Mouse (Mus musculus): ENCODE data around the gene Morn4.
A peak's percentile ranks its signal among the peaks of the same experiment; 100 is the strongest.

Morn4 gene

GRCm38 (mm10) chr19:42086166-42086565 lies at the start of gene Morn4:
Morn4 (minus strand) TSS chr19:42086357.
- peak; percentile 83 for DNase-seq (ENCODE audit: low spot score)

- no peak for DNase-seq (ENCODE audit: low spot score)
Observed at GRCm38 (mm10) chr19:42135070-42135469, 48.9 kb upstream of the Morn4 start.

GRCm38 (mm10) chr19:42131101-42131500 lies 44.9 kb upstream of the Morn4 start:
- no peak for DNase-seq (ENCODE audit: low spot score)

GRCm38 (mm10) chr19:42130294-42130606 lies 44.1 kb upstream of the Morn4 start:
- no peak for DNase-seq (ENCODE audit: low spot score)

- no peak for DNase-seq (ENCODE audit: low spot score)
Observed at GRCm38 (mm10) chr19:42129509-42130293, 43.5 kb upstream of the Morn4 start.

- peak; percentile 92 for DNase-seq (ENCODE audit: low spot score)
Observed at GRCm38 (mm10) chr19:42128787-42129508, 42.8 kb upstream of the Morn4 start, which contains the start of gene Avpi1. Avpi1 (minus strand) TSS chr19:42129059.

- DNase-seq (ENCODE audit: low spot score): no peak
Observed at GRCm38 (mm10) chr19:42128052-42128740, 42.0 kb upstream of the Morn4 start.

GRCm38 (mm10) chr19:42127024-42127423 lies 40.9 kb upstream of the Morn4 start:
- DNase-seq (ENCODE audit: low spot score): no peak

GRCm38 (mm10) chr19:42126219-42126605 lies 40.1 kb upstream of the Morn4 start:
- DNase-seq (ENCODE audit: low spot score): no peak

- DNase-seq (ENCODE audit: low spot score): no peak
Observed at GRCm38 (mm10) chr19:42125501-42126218, 39.5 kb upstream of the Morn4 start.

- DNase-seq (ENCODE audit: low spot score): no peak
Observed at GRCm38 (mm10) chr19:42124684-42125083, 38.5 kb upstream of the Morn4 start.

- no peak for DNase-seq (ENCODE audit: low spot score)
Observed at GRCm38 (mm10) chr19:42120451-42120850, 34.3 kb upstream of the Morn4 start.

GRCm38 (mm10) chr19:42118596-42118995 lies 32.4 kb upstream of the Morn4 start:
- DNase-seq (ENCODE audit: low spot score): no peak

- no peak for DNase-seq (ENCODE audit: low spot score)
Observed at GRCm38 (mm10) chr19:42118142-42118541, 32.0 kb upstream of the Morn4 start.

- DNase-seq (ENCODE audit: low spot score): no peak
Observed at GRCm38 (mm10) chr19:42115783-42116335, 29.7 kb upstream of the Morn4 start.

GRCm38 (mm10) chr19:42104681-42105080 lies 18.5 kb upstream of the Morn4 start:
- no peak for DNase-seq (ENCODE audit: low spot score)

- no peak for DNase-seq (ENCODE audit: low spot score)
Observed at GRCm38 (mm10) chr19:42099406-42099805, 13.2 kb upstream of the Morn4 start.

GRCm38 (mm10) chr19:42090637-42091141 lies 4.5 kb upstream of the Morn4 start:
- DNase-seq (ENCODE audit: low spot score): peak; percentile 29

GRCm38 (mm10) chr19:42089748-42090595 lies 3.8 kb upstream of the Morn4 start, which contains the start of gene Pi4k2a:
Pi4k2a (plus strand) TSS chr19:42090470.
- DNase-seq (ENCODE audit: low spot score): peak; percentile 100

GRCm38 (mm10) chr19:42089103-42089747 lies 3.1 kb upstream of the Morn4 start:
- DNase-seq (ENCODE audit: low spot score): peak; percentile 39

Measured in c-Kit-positive CD71-positive TER-119-positive erythroid progenitor cells, embryonic 14.5 days (primary cell).